Mouse (Mus musculus): ENCODE results near the gene Abhd17b. TPM values are rescaled to one million over a fixed set of nuclear protein-coding genes. Genes with fewer than 3 reads are reported as not detected.
"Not testable (repeated sequence)": the region's sequence is repeated elsewhere in the genome, so short reads cannot be mapped to it uniquely, and the experiment has no call there.

Abhd17b gene
- total RNA-seq, 2 experiments from 2014 or later = 8.9 to 28.1 TPM

- no peak for ATAC-seq (replicated peaks; ENCODE audit: low FRiP score, poor library complexity, severe bottlenecking)
Observed at GRCm38 (mm10) chr19:21646142-21646541, 6.8 kb upstream of the Abhd17b start.

DNA sequence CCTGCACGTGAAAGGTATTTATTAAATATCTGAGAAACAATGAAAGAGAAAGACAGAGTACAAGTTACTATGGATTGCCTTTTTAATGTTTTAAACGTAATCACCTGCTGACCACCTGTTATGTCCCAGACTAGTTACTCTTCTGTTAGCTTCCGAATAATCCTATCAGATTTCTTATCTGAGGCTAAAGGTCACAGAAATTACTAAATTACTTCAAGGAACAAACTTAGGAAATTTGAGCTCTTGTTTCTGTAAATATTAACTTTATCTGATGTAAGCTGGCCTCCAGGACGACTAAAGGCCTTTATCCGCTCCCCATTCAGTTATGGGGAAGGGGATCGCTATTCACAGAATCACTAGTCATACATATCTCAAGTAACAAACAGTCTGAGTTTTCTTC lies 1.3 kb upstream of the Abhd17b start:
- ATAC-seq (replicated peaks; ENCODE audit: low FRiP score, poor library complexity, severe bottlenecking) = no peak

- ATAC-seq (replicated peaks; ENCODE audit: low FRiP score, poor library complexity, severe bottlenecking) = peak; percentile 99
Observed at GRCm38 (mm10) chr19:21652285-21653171, 457 bp upstream of the Abhd17b start, which contains the start of gene 1110059E24Rik. 1110059E24Rik (minus strand) TSS chr19:21652976.

DNA sequence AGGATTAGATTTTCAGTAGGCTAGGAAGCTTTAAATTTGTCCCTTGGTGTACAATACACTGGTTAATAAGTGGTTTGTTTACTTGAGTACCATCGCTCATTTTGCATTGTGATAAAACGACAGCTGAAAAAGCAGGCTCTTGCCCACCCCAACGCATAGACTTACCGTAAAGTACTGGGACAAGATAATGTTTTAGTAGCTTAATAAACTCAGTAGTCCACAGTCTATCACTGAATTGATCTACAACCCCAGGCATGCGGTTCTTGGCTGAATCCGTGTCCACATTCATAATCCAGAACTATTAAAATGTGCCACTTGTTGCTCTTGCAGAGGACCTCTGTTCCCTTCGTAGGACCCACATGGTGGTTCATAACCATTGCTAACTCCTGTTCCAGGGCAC lies 1.8 kb downstream of the Abhd17b start:
- ATAC-seq (replicated peaks; ENCODE audit: low FRiP score, poor library complexity, severe bottlenecking) = no peak

DNA sequence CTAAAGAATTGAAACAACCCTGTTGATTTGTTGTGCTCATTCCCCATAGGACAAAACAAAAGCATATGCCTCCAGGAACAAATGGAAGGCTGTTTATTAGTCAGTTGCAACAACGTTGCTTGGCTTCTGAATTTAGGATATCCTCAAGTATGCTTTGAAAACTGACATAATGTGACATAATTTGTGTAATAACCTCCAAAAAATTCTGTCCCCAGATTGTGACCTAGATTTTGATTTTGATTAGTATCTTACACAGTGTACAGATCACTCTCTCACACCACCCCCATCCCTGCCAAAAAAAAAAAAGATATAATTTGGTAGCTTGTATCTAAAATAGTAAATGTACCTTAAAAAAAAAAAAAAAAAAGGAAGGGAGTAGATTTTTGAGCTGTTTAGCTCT lies 7.7 kb downstream of the Abhd17b start:
- ATAC-seq (replicated peaks; ENCODE audit: low FRiP score, poor library complexity, severe bottlenecking) = no peak

DNA sequence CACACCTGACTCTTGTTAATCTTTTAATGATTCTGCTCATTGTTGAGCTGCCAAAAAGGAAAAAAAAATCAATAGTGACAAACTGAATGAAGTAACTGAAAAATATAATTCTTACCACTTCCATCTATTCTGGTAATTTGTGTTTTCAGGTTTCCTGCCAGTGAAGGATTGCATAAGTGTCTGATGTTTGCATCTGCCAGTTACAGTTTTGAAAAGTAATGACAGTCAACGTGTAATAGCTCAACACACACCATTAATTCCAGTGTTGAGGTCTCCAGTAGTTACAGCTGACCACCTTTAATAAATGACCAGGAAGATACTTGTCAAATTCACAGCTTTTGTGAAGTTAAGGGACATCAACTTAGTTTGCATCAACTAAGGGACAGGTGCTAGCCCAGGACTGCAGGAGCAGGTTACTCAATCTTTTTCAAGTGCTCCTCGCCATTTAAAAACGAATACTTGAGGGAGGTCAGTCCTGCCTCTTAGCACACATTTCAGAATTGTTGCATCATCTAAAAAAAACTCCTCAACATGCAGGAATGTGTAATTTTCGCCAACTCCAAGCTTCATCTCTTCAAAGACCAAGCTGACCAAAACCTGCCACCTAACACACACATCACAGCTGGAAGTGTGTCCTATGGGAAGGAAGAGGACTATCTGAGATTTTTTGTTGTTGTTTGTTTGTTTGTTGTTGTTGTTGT lies 10.9 kb downstream of the Abhd17b start:
- ATAC-seq (replicated peaks; ENCODE audit: low FRiP score, poor library complexity, severe bottlenecking) = no peak

GRCm38 (mm10) chr19:21669650-21670049 lies 16.7 kb downstream of the Abhd17b start:
- ATAC-seq (replicated peaks; ENCODE audit: low FRiP score, poor library complexity, severe bottlenecking) = no peak

DNA sequence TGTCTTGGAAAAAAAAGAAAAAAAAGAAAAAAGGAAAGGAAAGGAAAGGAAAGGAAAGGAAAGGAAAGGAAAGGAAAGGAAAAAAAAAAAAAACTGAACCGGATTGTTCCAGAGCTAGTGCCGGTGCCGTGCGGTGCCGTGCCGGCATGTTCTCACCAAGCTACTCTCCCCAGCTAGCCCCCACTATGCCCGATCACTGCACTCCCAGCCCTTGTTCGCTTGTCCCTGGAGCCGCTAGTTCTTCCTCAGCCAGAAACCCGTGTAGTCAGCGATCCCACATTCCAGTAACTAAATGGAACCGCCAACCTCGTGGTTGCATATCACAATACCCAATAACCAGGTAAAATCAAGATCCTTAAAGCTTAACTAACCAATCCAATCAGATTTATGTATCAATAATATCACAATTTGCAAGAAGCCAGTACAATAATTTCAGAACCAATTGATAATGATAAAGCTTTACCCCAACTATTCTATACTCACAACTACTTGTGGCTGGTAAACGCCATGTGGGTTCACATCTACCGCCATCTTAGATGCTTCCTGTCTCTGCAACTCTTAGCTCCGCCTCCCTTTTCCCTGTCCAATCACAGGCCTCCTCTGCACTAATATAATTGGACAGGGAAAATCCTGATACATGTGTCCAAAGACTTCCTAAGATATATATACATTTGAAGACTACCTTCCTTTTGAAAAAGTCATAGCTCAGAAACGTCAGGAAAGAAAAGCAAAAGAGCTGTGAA lies 21.5 kb downstream of the Abhd17b start:
- ATAC-seq (replicated peaks; ENCODE audit: low FRiP score, poor library complexity, severe bottlenecking) = no peak

- ATAC-seq (replicated peaks; ENCODE audit: low FRiP score, poor library complexity, severe bottlenecking) = no peak
Observed at GRCm38 (mm10) chr19:21680091-21680490, 27.1 kb downstream of the Abhd17b start.

DNA sequence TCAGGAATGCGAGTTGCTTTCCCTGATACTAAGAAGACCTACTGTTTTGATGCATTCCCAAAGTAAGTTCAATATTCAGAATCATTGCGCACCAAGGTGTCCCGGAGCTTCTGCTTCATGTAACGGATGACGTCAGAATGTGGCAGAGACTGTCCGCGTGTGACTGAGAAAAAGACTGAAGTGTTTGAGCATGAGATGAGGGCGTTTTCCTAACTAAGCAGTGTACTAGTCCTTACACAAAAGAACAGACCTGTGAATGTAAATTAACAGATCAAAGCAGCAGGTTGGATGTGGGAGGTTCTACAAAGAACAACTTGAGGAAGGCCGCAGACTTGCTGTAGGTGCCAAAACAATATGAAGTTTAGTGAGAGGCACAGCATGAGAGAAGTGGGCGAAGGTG lies 28.0 kb downstream of the Abhd17b start:
- no peak for ATAC-seq (replicated peaks; ENCODE audit: low FRiP score, poor library complexity, severe bottlenecking)

- no peak for ATAC-seq (replicated peaks; ENCODE audit: low FRiP score, poor library complexity, severe bottlenecking)
Observed at GRCm38 (mm10) chr19:21713260-21714031, 60.5 kb downstream of the Abhd17b start.

DNA sequence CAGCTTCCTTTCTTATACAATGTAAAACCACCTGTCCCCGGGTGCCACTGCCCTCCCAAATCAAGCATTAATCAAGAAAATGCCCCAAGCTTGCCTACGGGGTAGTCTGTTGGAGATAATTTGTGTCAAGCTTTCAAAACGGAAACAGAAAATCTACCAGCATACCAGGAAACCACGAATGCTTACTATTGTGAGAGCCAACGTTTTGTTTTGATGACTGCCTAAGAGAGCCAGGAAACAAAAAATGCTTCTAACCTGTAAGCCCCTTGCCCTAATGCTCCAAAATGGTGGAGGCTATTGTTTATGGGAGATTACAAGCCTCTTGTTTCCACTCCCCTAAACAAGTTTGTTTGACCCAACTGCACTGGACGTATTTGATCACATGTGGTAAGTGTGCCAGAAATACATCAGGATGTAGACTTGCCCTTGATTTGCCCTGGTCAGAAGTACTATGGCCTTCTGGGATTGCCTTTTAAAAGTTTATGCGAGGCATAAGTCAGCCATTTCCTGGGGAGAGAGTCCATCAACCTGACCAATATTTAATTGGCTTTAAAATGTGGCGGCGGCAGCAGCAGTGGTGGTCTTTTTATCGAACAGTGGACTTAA lies 61.4 kb downstream of the Abhd17b start:
- ATAC-seq (replicated peaks; ENCODE audit: low FRiP score, poor library complexity, severe bottlenecking) = no peak

DNA sequence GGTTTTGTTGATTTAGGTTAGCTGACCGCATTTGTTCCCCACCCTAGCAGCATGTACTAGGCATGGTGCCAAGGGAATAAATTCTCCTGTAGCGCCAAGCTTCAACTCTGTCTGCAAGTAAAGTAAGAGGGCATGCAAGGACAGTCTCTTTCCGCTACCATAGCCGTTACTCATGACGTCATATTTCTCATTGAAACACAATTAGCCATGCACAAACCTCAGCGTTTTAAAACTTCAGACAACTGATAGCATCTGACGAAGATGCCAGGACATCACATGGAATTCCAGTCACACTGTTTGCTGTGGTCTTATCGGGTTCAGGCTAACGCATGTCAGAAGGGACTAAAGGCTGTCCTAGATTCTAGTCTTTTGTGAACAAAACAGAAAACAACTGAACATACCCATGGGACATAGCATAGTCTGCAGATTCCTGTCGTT lies 62.0 kb downstream of the Abhd17b start:
- ATAC-seq (replicated peaks; ENCODE audit: low FRiP score, poor library complexity, severe bottlenecking) = no peak

DNA sequence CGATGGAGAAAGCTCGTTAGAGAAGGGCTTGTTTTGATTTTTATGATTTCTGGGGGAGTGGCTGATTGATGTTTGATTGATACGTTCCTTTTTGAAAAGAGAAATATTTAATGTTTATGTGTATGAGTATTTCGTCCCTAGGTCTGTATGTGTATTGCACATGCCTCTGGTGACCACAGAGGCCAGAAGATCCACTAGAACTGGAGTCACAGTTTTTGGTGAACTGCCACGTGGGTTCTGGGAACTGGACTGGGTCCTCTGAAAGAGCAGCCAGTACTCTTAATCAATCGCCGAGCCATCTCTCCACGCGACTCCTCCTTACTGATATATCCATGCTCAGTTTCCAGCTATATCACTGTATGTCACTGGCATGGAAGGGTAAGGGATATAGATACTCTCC lies 62.5 kb downstream of the Abhd17b start:
- ATAC-seq (replicated peaks; ENCODE audit: low FRiP score, poor library complexity, severe bottlenecking) = no peak

GRCm38 (mm10) chr19:21716456-21716855 lies 63.5 kb downstream of the Abhd17b start:
- ATAC-seq (replicated peaks; ENCODE audit: low FRiP score, poor library complexity, severe bottlenecking) = no peak

DNA sequence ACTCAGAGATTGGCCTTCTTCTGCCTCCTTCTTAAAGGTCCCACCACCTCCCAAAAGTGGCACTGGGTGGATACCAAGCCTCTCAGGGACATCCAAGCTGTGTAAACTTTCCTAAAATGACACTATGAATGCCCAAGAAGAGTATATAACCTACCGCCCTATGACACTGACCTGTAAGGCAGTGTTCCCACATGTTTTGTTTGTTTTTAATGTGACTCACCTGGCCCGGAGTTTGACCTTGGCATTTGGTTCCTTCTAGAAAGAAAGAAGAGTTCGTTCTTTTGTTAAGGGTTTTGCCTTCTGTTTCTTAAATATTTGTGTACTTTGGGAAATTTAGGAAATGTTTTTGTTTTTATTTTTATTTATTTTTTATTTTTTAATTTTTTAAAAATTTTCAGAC lies 66.2 kb downstream of the Abhd17b start:
- ATAC-seq (replicated peaks; ENCODE audit: low FRiP score, poor library complexity, severe bottlenecking) = no peak

DNA sequence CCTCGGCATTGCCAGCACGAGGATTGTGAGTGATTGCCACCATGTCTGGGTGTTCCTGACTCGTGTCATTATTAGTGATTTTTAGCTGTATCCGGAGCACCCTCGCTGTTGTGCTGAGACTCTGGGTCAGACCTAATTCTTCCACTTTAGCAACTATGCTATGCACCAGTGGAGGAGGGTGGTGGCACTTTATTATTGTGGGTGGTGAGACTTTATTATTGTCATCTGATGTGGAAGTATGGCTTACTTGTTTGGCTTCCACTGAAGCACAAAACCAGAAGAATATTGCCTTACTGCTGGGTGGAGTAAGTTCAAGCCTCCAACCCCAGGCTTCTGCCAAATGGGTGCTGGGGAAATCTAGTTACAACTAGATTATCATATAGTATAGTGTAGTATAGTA lies 68.0 kb downstream of the Abhd17b start:
- no peak for ATAC-seq (replicated peaks; ENCODE audit: low FRiP score, poor library complexity, severe bottlenecking)

DNA sequence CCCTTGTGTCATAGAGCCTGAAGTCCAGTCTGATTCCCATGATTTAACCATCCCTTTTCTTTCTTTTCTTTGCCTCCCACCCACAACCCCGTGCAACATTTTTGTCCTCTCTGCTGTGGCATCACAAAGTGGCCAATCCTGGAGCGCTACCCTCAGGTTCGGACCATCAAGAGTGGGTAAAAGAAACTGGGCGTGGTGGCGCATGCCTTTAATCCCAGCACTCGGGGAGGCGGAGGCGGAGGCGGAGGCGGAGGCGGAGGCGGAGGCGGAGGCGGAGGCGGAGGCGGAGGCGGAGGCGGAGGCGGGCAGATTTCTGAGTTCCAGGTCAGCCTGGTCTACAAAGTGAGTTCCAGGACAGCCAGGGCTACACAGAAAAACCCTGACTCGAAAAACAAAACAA lies 70.3 kb downstream of the Abhd17b start:
- ATAC-seq (replicated peaks; ENCODE audit: low FRiP score, poor library complexity, severe bottlenecking) = not testable (repeated sequence)

DNA sequence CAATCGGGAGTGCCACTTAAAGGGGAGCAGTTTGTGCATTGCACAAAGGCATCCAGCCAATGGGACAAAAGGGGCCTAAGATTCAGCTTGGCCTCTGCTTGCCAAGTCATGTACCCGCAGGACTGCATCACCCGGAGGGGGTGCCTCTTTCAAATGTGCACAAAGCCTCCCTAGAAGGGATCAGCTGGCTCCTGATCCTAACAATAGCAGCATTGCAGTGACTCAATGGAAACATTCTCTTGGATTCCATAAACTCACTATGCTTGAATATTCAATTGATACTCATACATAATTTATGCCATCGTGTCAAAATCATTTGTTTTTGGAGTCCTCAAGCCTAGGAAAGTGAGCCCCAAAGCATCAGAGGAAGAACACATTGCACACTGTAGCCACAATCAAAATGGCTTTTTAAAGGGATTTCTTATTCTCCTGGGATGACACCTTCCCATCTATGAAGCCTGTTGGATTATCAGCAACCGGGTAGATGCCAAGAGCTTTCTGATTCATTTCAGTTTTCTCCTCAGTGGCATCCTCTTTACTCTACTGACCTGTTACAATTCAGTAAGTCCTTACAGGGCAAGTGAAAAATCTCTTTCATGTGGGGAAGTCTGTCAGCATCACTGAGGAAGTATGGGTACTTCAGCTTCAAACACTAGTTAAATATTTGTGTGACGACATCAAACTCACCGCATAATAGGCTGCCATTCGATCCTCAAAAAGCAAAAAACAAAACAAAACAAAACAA lies 71.1 kb downstream of the Abhd17b start:
- ATAC-seq (replicated peaks; ENCODE audit: low FRiP score, poor library complexity, severe bottlenecking) = no peak

Data from erythroblast, adult 5-6 weeks (primary cell).